Mouse (Mus musculus): ENCODE results near the gene Gng2.

DNA sequence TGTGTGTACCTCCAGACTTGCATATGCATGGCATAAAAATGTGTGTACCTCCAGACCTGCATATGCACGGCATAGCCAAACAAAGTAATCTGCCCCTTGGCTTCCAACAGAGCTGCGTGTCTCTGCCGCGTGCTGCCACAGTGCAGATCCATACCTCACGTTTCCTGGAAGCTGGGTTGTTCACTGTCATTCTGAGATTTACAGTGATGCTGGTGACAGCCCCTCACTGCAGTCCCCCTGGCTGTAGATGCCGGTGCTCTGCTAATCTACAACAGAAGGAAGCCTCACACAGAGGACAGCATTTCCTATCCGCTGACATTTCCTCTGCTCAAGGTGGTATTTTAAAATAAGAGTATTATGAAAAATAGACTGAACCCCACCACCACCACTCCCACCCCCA, 57.6 kb downstream of the Gng2 start:
- no peak for TF ChIP-seq CTCF (IDR thresholded peaks at IDR 0.05; ENCODE audit: low read depth, low read length)
- no peak for TF ChIP-seq POLR2A (IDR thresholded peaks at IDR 0.05; ENCODE audit: insufficient read depth, low read length)
- TF ChIP-seq EP300 (IDR thresholded peaks at IDR 0.05; ENCODE audit: insufficient read depth, low read depth, low read length) = no peak

Data from ES-Bruce4 (cell line).